Mouse (Mus musculus): ENCODE measurements around the gene Layn. TPM values are rescaled to one million over a fixed set of nuclear protein-coding genes. Genes with fewer than 3 reads are reported as not detected.

The Layn gene
- polyA plus RNA-seq, 1 experiment from 2014 or later, result 7.7 TPM

- H3K9me3 ChIP-seq (ENCODE audit: control insufficient read depth, low read length), result no peaks in the 10 kb centered on the region
- no peaks in the 10 kb centered on the region for H3K36me3 ChIP-seq (ENCODE audit: control insufficient read depth, insufficient read depth, low read length)
- no peak overlapping the region for H3K4me2 ChIP-seq (ENCODE audit: low read depth, low read length)
- H3K9ac ChIP-seq (ENCODE audit: low read length), result no peak overlapping the region
- no peaks in the 10 kb centered on the region for H3K27me3 ChIP-seq (ENCODE audit: control insufficient read depth, insufficient read depth, low read depth, low read length)
- no peaks in the 10 kb centered on the region for H3K4me1 ChIP-seq (replicated peaks; ENCODE audit: control insufficient read depth, insufficient read depth, low read length)
- no peak overlapping the region for H3K27ac ChIP-seq (ENCODE audit: low read length)
- ATAC-seq (ENCODE audit: low read depth), result no peak
- WGBS, result 78% methylated on average over 6 of the region's 6 CpGs
- no peak overlapping the region for H3K4me3 ChIP-seq (ENCODE audit: low read length)
These were observed 34.8 kb downstream of the Layn start for GRCm38 (mm10) chr9:51042136-51042535.

- H3K9ac ChIP-seq (ENCODE audit: low read length), result no peak overlapping the region
- no peak overlapping the region for H3K27ac ChIP-seq (ENCODE audit: low read length)
- H3K36me3 ChIP-seq (ENCODE audit: control insufficient read depth, insufficient read depth, low read length), result no peaks in the 10 kb centered on the region
- H3K4me1 ChIP-seq (replicated peaks; ENCODE audit: control insufficient read depth, insufficient read depth, low read length), result no peaks in the 10 kb centered on the region
- H3K9me3 ChIP-seq (ENCODE audit: control insufficient read depth, low read length), result no peaks in the 10 kb centered on the region
- ATAC-seq (ENCODE audit: low read depth), result no peak
- H3K4me3 ChIP-seq (ENCODE audit: low read length), result no peak overlapping the region
- WGBS, result 86% methylated on average over 7 of the region's 7 CpGs
- H3K4me2 ChIP-seq (ENCODE audit: low read depth, low read length), result no peak overlapping the region
- no peaks in the 10 kb centered on the region for H3K27me3 ChIP-seq (ENCODE audit: control insufficient read depth, insufficient read depth, low read depth, low read length)
These were observed 35.4 kb downstream of the Layn start for GRCm38 (mm10) chr9:51041491-51041980.

GRCm38 (mm10) chr9:51032785-51033529 is 43.9 kb downstream of the Layn start:
- no peak overlapping the region for H3K4me3 ChIP-seq (ENCODE audit: low read length)
- no peak overlapping the region for H3K4me2 ChIP-seq (ENCODE audit: low read depth, low read length)
- no peak for ATAC-seq (ENCODE audit: low read depth)
- H3K27me3 ChIP-seq (ENCODE audit: control insufficient read depth, insufficient read depth, low read depth, low read length), result no peaks in the 10 kb centered on the region
- no peaks in the 10 kb centered on the region for H3K4me1 ChIP-seq (replicated peaks; ENCODE audit: control insufficient read depth, insufficient read depth, low read length)
- no peak overlapping the region for H3K9ac ChIP-seq (ENCODE audit: low read length)
- 63% methylated on average over 3 of the region's 3 CpGs for WGBS
- no peaks in the 10 kb centered on the region for H3K36me3 ChIP-seq (ENCODE audit: control insufficient read depth, insufficient read depth, low read length)
- no peaks in the 10 kb centered on the region for H3K9me3 ChIP-seq (ENCODE audit: control insufficient read depth, low read length)
- H3K27ac ChIP-seq (ENCODE audit: low read length), result no peak overlapping the region

GRCm38 (mm10) chr9:51032291-51032690 is 44.6 kb downstream of the Layn start:
- H3K27me3 ChIP-seq (ENCODE audit: control insufficient read depth, insufficient read depth, low read depth, low read length), result no peaks in the 10 kb centered on the region
- ATAC-seq (ENCODE audit: low read depth), result no peak
- no peaks in the 10 kb centered on the region for H3K36me3 ChIP-seq (ENCODE audit: control insufficient read depth, insufficient read depth, low read length)
- H3K9ac ChIP-seq (ENCODE audit: low read length), result no peak overlapping the region
- H3K9me3 ChIP-seq (ENCODE audit: control insufficient read depth, low read length), result no peaks in the 10 kb centered on the region
- no peak overlapping the region for H3K4me3 ChIP-seq (ENCODE audit: low read length)
- no peak overlapping the region for H3K4me2 ChIP-seq (ENCODE audit: low read depth, low read length)
- H3K4me1 ChIP-seq (replicated peaks; ENCODE audit: control insufficient read depth, insufficient read depth, low read length), result no peaks in the 10 kb centered on the region
- WGBS, result 68% methylated on average over 8 of the region's 8 CpGs
- H3K27ac ChIP-seq (ENCODE audit: low read length), result no peak overlapping the region

- H3K9me3 ChIP-seq (ENCODE audit: control insufficient read depth, low read length), result no peaks in the 10 kb centered on the region
- no peaks in the 10 kb centered on the region for H3K4me1 ChIP-seq (replicated peaks; ENCODE audit: control insufficient read depth, insufficient read depth, low read length)
- WGBS, result 45% methylated on average over 6 of the region's 6 CpGs
- H3K27ac ChIP-seq (ENCODE audit: low read length), result no peak overlapping the region
- no peaks in the 10 kb centered on the region for H3K27me3 ChIP-seq (ENCODE audit: control insufficient read depth, insufficient read depth, low read depth, low read length)
- no peak for ATAC-seq (ENCODE audit: low read depth)
- no peak overlapping the region for H3K4me3 ChIP-seq (ENCODE audit: low read length)
- no peak overlapping the region for H3K9ac ChIP-seq (ENCODE audit: low read length)
- H3K36me3 ChIP-seq (ENCODE audit: control insufficient read depth, insufficient read depth, low read length), result no peaks in the 10 kb centered on the region
- H3K4me2 ChIP-seq (ENCODE audit: low read depth, low read length), result no peak overlapping the region
These were observed 45.3 kb downstream of the Layn start for GRCm38 (mm10) chr9:51031603-51032002.

GRCm38 (mm10) chr9:51030147-51030546 is 46.7 kb downstream of the Layn start:
- H3K27ac ChIP-seq (ENCODE audit: low read length), result no peak overlapping the region
- H3K27me3 ChIP-seq (ENCODE audit: control insufficient read depth, insufficient read depth, low read depth, low read length), result no peaks in the 10 kb centered on the region
- H3K4me3 ChIP-seq (ENCODE audit: low read length), result no peak overlapping the region
- H3K4me1 ChIP-seq (replicated peaks; ENCODE audit: control insufficient read depth, insufficient read depth, low read length), result no peaks in the 10 kb centered on the region
- no peak for ATAC-seq (ENCODE audit: low read depth)
- H3K9me3 ChIP-seq (ENCODE audit: control insufficient read depth, low read length), result no peaks in the 10 kb centered on the region
- 25% methylated on average over 1 of the region's 1 CpGs for WGBS
- no peak overlapping the region for H3K4me2 ChIP-seq (ENCODE audit: low read depth, low read length)
- H3K9ac ChIP-seq (ENCODE audit: low read length), result no peak overlapping the region
- H3K36me3 ChIP-seq (ENCODE audit: control insufficient read depth, insufficient read depth, low read length), result no peaks in the 10 kb centered on the region

- H3K4me1 ChIP-seq (replicated peaks; ENCODE audit: control insufficient read depth, insufficient read depth, low read length), result no peaks in the 10 kb centered on the region
- 79% methylated on average over 1 of the region's 1 CpGs for WGBS
- H3K9me3 ChIP-seq (ENCODE audit: control insufficient read depth, low read length), result no peaks in the 10 kb centered on the region
- ATAC-seq (ENCODE audit: low read depth), result no peak
- H3K27ac ChIP-seq (ENCODE audit: low read length), result no peak overlapping the region
- H3K9ac ChIP-seq (ENCODE audit: low read length), result no peak overlapping the region
- H3K4me2 ChIP-seq (ENCODE audit: low read depth, low read length), result no peak overlapping the region
- H3K4me3 ChIP-seq (ENCODE audit: low read length), result no peak overlapping the region
- no peaks in the 10 kb centered on the region for H3K27me3 ChIP-seq (ENCODE audit: control insufficient read depth, insufficient read depth, low read depth, low read length)
- H3K36me3 ChIP-seq (ENCODE audit: control insufficient read depth, insufficient read depth, low read length), result no peaks in the 10 kb centered on the region
These were observed 49.9 kb downstream of the Layn start for GRCm38 (mm10) chr9:51026952-51027351.

- H3K27ac ChIP-seq (ENCODE audit: low read length), result no peak overlapping the region
- H3K9me3 ChIP-seq (ENCODE audit: control insufficient read depth, low read length), result no peaks in the 10 kb centered on the region
- H3K4me1 ChIP-seq (replicated peaks; ENCODE audit: control insufficient read depth, insufficient read depth, low read length), result no peaks in the 10 kb centered on the region
- no peak overlapping the region for H3K4me3 ChIP-seq (ENCODE audit: low read length)
- H3K27me3 ChIP-seq (ENCODE audit: control insufficient read depth, insufficient read depth, low read depth, low read length), result no peaks in the 10 kb centered on the region
- ATAC-seq (ENCODE audit: low read depth), result no peak
- no peak overlapping the region for H3K9ac ChIP-seq (ENCODE audit: low read length)
- 65% methylated on average over 4 of the region's 4 CpGs for WGBS
- H3K36me3 ChIP-seq (ENCODE audit: control insufficient read depth, insufficient read depth, low read length), result no peaks in the 10 kb centered on the region
- H3K4me2 ChIP-seq (ENCODE audit: low read depth, low read length), result no peak overlapping the region
These were observed 55.6 kb downstream of the Layn start for GRCm38 (mm10) chr9:51021123-51021795.

- H3K36me3 ChIP-seq (ENCODE audit: control insufficient read depth, insufficient read depth, low read length), result no peaks in the 10 kb centered on the region
- H3K27ac ChIP-seq (ENCODE audit: low read length), result no peak overlapping the region
- 49% methylated on average over 3 of the region's 3 CpGs for WGBS
- no peaks in the 10 kb centered on the region for H3K9me3 ChIP-seq (ENCODE audit: control insufficient read depth, low read length)
- ATAC-seq (ENCODE audit: low read depth), result no peak
- H3K4me1 ChIP-seq (replicated peaks; ENCODE audit: control insufficient read depth, insufficient read depth, low read length), result no peaks in the 10 kb centered on the region
- H3K9ac ChIP-seq (ENCODE audit: low read length), result no peak overlapping the region
- H3K4me2 ChIP-seq (ENCODE audit: low read depth, low read length), result no peak overlapping the region
- no peaks in the 10 kb centered on the region for H3K27me3 ChIP-seq (ENCODE audit: control insufficient read depth, insufficient read depth, low read depth, low read length)
- H3K4me3 ChIP-seq (ENCODE audit: low read length), result no peak overlapping the region
These were observed 56.5 kb downstream of the Layn start for GRCm38 (mm10) chr9:51020351-51020750.
